Mouse (Mus musculus) neutrophil, adult 5-6 weeks (primary cell): ENCODE measurements at regions not wholly inside any gene's neighbourhood (a gene's known extent, or its start where the extent isn't known, plus 50 kb on each side); places are given as distances from the start of the nearest gene placed in this dataset.
A peak's percentile ranks its signal among the peaks of the same experiment; 100 is the strongest.

Experiments used
- ATAC-seq: fragments of 151-379, 151-347 bp; 2 replicates; pipeline ENCODE4 v1.8.0; 2017; ENCODE audit warnings: mild to moderate bottlenecking, moderate TSS enrichment; ENCODE audit not compliant: insufficient number of reproducible peaks, poor library complexity, low FRiP score, severe bottlenecking; ENCODE audit errors: extremely low read depth

DNA sequence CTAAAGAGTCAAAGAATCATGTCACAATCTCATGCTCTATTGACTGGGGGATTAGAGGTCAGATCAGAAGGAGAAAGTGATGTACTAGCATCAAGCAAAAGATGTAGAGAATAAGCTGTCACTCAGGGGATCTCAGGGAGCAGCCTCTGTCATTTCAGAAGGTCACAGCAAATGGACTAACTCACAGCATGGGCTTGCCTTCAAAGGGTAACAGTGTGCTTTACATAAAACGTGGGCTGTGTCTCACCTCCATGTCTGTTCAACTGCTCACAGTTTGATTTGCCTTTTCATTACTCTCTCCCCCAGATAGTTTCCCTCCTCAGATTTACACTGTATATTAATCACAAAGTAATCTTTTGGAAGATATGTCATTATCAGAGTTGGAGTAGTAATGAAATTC is 527.4 kb upstream of the Tyrp1 start:
- no peak for ATAC-seq

DNA sequence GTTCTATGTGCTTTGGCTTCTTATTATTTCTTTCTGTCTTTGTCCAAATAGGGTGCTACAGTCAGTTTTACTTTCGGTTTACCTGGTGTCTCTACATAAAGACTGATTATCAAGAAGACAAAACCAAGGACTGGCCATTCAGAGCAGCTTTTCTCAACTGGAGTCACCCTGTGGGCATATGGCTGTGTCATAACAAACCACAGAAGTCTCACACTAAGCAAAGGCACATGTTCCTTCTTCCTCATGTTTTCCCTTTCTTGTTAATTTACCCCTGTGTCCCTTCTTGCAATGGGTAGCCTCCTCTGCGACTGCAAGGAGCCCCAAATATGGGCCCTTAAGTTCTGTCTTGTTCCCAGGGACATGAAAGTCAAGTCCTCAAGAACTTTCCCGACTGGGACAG is 523.3 kb upstream of the Tyrp1 start:
- ATAC-seq, result peak; percentile 65

DNA sequence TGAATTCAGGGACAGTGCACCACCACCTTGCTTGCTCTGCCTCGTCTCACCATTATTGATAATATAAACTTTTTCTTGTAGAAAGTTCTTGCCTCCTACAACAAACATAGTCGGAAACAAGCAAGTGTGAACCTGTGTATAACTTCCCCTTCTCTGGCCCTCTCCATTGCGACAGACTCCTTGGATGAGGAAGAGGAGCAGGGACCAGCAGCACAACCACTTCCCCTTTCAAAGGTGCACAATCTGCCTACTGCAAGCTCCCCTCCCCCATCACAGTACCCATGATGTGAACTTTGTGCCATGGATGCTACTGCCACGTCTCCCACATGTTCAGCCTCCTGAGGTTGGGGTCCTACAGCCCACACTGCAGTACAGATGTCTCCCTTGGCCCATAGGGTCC is 522.8 kb upstream of the Tyrp1 start:
- peak; percentile 100 for ATAC-seq
